Mouse (Mus musculus): ENCODE measurements around the gene Palld. TPM values are rescaled to one million over a fixed set of nuclear protein-coding genes. Genes with fewer than 3 reads are reported as not detected.

Gene Palld
- polyA plus RNA-seq, 1 experiment from 2014 or later: 62.3 TPM

DNA sequence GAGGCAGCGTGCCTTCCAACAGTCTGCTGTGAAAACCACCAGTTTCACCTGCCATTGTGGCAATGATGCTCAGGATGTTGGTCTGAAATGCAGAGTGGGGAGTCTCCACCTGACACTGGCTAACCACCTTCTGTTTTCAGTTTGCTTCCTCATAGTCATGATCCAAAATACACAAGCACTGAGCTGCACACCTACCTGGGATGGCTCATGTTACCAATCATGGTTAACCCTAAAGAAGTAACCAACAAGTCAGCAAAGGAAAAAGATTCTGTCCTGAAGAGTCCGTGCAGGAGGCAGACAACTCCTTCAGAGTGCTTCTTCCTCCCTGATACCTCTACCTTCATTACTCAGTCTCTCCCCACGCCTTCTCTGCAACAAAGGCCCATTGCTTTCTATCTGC lies 314.8 kb downstream of the Palld start:
- Histone ChIP-seq H3K4me3 (ENCODE audit: low read depth, low read length) (no peak overlapping the region), H3K27me3 (replicated peaks; ENCODE audit: control insufficient read depth, insufficient read depth, low read length) (no peaks in the 10 kb centered on the region), H3K27ac (ENCODE audit: low read depth, low read length) (no peak overlapping the region), H3K9ac (ENCODE audit: low read depth, low read length) (no peak overlapping the region), H3K4me1 (replicated peaks; ENCODE audit: control insufficient read depth, insufficient read depth, low read length) (peaks cover 5% of the 10 kb centered on the region; the same call in 1 of the 2 replicates), H3K9me3 (ENCODE audit: control insufficient read depth) (no peaks in the 10 kb centered on the region), H3K36me3 (ENCODE audit: control insufficient read depth, insufficient read depth) (no peaks in the 10 kb centered on the region; the same call in 1 of the 2 replicates), H3K4me2 (replicated peaks; ENCODE audit: low read depth) (peak overlapping the region; percentile 81)
- no peak for TF ChIP-seq CTCF (IDR thresholded peaks at IDR 0.05; ENCODE audit: low read depth)
- ATAC-seq: no peak
- WGBS: 52% methylated on average over 3 of the region's 3 CpGs

GRCm38 (mm10) chr8:61586529-61586928 lies 316.0 kb downstream of the Palld start:
- no peak for ATAC-seq
- no peaks in the 10 kb centered on the region for H3K27me3 ChIP-seq (replicated peaks; ENCODE audit: control insufficient read depth, insufficient read depth, low read length)
- H3K27ac ChIP-seq (ENCODE audit: low read depth, low read length): no peak overlapping the region
- no peaks in the 10 kb centered on the region for H3K9me3 ChIP-seq (ENCODE audit: control insufficient read depth)
- peaks cover 5% of the 10 kb centered on the region; the same call in 1 of the 2 replicates for H3K4me1 ChIP-seq (replicated peaks; ENCODE audit: control insufficient read depth, insufficient read depth, low read length)
- H3K4me3 ChIP-seq (ENCODE audit: low read depth, low read length): no peak overlapping the region
- 89% methylated on average over 3 of the region's 3 CpGs for WGBS
- H3K9ac ChIP-seq (ENCODE audit: low read depth, low read length): no peak overlapping the region
- no peak overlapping the region for H3K4me2 ChIP-seq (replicated peaks; ENCODE audit: low read depth)
- H3K36me3 ChIP-seq (ENCODE audit: control insufficient read depth, insufficient read depth): no peaks in the 10 kb centered on the region; the same call in 1 of the 2 replicates
- TF ChIP-seq CTCF (IDR thresholded peaks at IDR 0.05; ENCODE audit: low read depth): no peak

DNA sequence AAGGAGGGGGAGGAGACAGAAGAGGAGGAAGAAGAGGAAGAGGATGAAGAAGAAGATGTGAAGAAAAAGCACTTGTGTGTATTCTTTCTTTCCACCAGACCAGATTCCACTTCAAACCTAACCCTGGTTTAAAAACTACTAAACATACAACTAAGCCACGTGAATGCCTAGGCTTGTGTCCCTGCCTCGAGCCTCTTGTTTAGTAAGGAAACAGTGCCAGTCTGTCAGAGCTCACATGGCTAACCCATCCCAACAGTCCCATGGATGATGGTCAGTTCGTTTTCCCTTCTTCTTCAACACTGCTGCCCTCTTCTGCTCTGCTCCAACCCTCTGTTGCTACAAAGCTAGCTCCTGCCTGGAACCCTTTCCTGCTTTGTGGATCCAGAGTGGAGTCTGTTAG lies 316.7 kb downstream of the Palld start:
- no peak overlapping the region for H3K9ac ChIP-seq (ENCODE audit: low read depth, low read length)
- 76% methylated on average over 3 of the region's 3 CpGs for WGBS
- no peak overlapping the region for H3K4me2 ChIP-seq (replicated peaks; ENCODE audit: low read depth)
- H3K27ac ChIP-seq (ENCODE audit: low read depth, low read length): no peak overlapping the region
- ATAC-seq: no peak
- H3K4me3 ChIP-seq (ENCODE audit: low read depth, low read length): no peak overlapping the region
- no peaks in the 10 kb centered on the region; the same call in 1 of the 2 replicates for H3K36me3 ChIP-seq (ENCODE audit: control insufficient read depth, insufficient read depth)
- peaks cover 3% of the 10 kb centered on the region; the same call in 1 of the 2 replicates for H3K4me1 ChIP-seq (replicated peaks; ENCODE audit: control insufficient read depth, insufficient read depth, low read length)
- H3K9me3 ChIP-seq (ENCODE audit: control insufficient read depth): no peaks in the 10 kb centered on the region
- TF ChIP-seq CTCF (IDR thresholded peaks at IDR 0.05; ENCODE audit: low read depth): no peak
- H3K27me3 ChIP-seq (replicated peaks; ENCODE audit: control insufficient read depth, insufficient read depth, low read length): no peaks in the 10 kb centered on the region

DNA sequence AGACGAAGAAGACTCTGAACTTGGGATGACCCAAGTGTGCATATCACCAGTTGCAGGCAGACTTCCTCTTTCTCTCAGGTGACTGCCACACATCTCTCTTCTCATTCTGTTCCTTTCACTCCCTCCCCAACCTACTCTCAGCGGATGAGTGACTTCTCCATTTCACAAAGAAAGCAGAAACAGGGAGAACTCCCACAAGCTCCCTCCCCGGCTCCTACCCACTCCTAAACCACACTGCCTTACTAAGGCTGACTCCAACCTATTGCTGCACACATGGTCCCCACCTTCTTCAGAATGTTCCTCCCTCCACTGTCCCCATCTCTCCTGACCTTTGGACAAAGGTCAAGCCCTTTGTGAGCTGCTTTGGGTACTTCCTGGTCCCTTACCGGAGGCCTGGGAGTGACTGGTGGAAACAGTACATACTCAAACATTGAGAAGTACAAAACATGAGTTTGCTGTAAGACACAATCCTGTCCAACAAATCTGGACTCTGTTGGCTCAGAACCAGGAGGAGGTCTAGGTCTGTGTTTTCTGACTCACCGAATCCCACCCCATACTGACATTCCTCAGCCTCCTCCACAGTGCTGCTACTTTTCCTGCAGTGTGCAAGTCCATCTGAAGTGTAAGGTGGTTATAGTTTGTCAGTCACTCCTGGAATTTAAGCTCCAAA lies 317.6 kb downstream of the Palld start:
- Histone ChIP-seq H3K27me3 (replicated peaks; ENCODE audit: control insufficient read depth, insufficient read depth, low read length) (no peaks in the 10 kb centered on the region), H3K4me1 (replicated peaks; ENCODE audit: control insufficient read depth, insufficient read depth, low read length) (peaks cover 3% of the 10 kb centered on the region; the same call in 1 of the 2 replicates), H3K9ac (ENCODE audit: low read depth, low read length) (no peak overlapping the region), H3K4me3 (ENCODE audit: low read depth, low read length) (no peak overlapping the region), H3K9me3 (ENCODE audit: control insufficient read depth) (no peaks in the 10 kb centered on the region), H3K4me2 (replicated peaks; ENCODE audit: low read depth) (no peak overlapping the region), H3K27ac (ENCODE audit: low read depth, low read length) (no peak overlapping the region; the same call in 1 of the 2 replicates), H3K36me3 (ENCODE audit: control insufficient read depth, insufficient read depth) (peaks cover 7% of the 10 kb centered on the region; the same call in 1 of the 2 replicates)
- ATAC-seq: no peak
- 70% methylated on average over 5 of the region's 5 CpGs for WGBS
- TF ChIP-seq CTCF (IDR thresholded peaks at IDR 0.05; ENCODE audit: low read depth): no peak

DNA sequence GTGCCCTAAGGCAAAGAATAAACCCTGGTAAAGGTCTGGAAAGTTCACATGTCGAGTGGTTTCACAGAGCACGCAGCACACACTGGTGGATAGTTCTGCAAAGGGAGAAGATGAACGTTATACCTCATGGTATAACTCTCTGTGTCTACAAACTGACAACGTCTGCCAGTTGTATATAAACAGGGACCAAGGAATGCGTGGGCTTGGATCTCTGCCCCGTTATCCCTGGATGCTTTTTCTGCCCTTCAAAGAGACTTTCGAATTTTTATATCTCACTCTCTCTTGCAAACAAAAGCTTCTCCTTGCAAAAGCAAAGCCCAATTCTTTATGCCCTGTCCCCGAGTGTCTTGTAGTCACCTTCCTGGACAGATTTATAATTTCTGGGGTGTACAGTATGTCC lies 319.9 kb downstream of the Palld start:
- Histone ChIP-seq H3K4me2 (replicated peaks; ENCODE audit: low read depth) (no peak overlapping the region), H3K4me3 (ENCODE audit: low read depth, low read length) (no peak overlapping the region), H3K27me3 (replicated peaks; ENCODE audit: control insufficient read depth, insufficient read depth, low read length) (no peaks in the 10 kb centered on the region), H3K27ac (ENCODE audit: low read depth, low read length) (no peak overlapping the region), H3K9me3 (ENCODE audit: control insufficient read depth) (no peaks in the 10 kb centered on the region), H3K4me1 (replicated peaks; ENCODE audit: control insufficient read depth, insufficient read depth, low read length) (no peaks in the 10 kb centered on the region), H3K36me3 (ENCODE audit: control insufficient read depth, insufficient read depth) (peaks cover 8% of the 10 kb centered on the region; the same call in 1 of the 2 replicates), H3K9ac (ENCODE audit: low read depth, low read length) (no peak overlapping the region)
- ATAC-seq: no peak
- 66% methylated on average over 8 of the region's 8 CpGs for WGBS
- no peak for TF ChIP-seq CTCF (IDR thresholded peaks at IDR 0.05; ENCODE audit: low read depth)

DNA sequence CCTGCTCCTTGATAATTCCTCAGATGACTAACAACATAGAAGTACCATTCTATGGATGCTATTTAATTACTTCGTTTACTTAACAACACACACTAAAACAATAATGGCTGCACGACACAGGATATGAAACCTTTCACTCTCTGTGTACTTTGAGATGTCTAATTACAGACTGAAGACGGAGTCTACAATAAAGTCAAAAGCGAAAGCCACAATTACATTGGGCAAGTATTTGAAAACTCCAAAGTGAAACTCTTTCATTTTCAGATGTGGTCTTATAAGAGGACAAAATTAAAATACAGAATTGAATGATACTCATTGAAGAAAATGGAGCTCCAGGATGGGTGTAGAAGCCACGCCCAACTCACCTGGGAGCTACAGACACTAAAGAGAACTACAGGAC lies 321.2 kb downstream of the Palld start:
- peaks cover 8% of the 10 kb centered on the region; the same call in 1 of the 2 replicates for H3K36me3 ChIP-seq (ENCODE audit: control insufficient read depth, insufficient read depth)
- no peaks in the 10 kb centered on the region for H3K9me3 ChIP-seq (ENCODE audit: control insufficient read depth)
- no peak overlapping the region for H3K4me3 ChIP-seq (ENCODE audit: low read depth, low read length)
- no peak overlapping the region for H3K9ac ChIP-seq (ENCODE audit: low read depth, low read length)
- TF ChIP-seq CTCF (IDR thresholded peaks at IDR 0.05; ENCODE audit: low read depth): no peak
- H3K4me2 ChIP-seq (replicated peaks; ENCODE audit: low read depth): no peak overlapping the region
- no peaks in the 10 kb centered on the region for H3K27me3 ChIP-seq (replicated peaks; ENCODE audit: control insufficient read depth, insufficient read depth, low read length)
- no peak for ATAC-seq
- 70% methylated on average over 5 of the region's 5 CpGs for WGBS
- no peaks in the 10 kb centered on the region for H3K4me1 ChIP-seq (replicated peaks; ENCODE audit: control insufficient read depth, insufficient read depth, low read length)
- H3K27ac ChIP-seq (ENCODE audit: low read depth, low read length): no peak overlapping the region
